Mouse (Mus musculus): ENCODE data around the gene Chd1. TPM values are rescaled to one million over a fixed set of nuclear protein-coding genes. Genes with fewer than 3 reads are reported as not detected.

Chd1 gene
- total and polyA plus RNA-seq, 2 experiments from 2014 or later = 9.7 to 15.3 TPM

DNA sequence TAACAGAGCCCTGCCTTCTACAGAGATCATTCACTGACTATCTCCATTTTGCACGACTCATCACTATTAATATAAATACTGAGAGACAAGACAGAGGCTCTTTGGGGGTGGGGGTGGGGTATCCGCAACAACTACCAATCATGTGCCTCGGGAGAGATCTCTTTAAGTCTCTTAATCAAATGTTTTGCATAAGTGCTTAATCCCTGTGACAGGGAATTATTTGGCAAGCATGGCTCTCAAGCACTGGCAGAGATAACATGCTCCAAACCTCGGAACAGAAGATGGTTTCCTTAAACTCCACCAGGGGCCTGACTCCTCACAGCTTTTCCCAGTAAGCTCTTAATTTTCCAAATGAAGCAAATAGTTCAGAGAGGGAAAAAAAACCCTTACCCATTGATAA is 103.2 kb downstream of the Chd1 start:
- Histone ChIP-seq H3K4me3 (ENCODE audit: low read depth, low read length) (no peak overlapping the region), H3K27me3 (ENCODE audit: control insufficient read depth, insufficient read depth, low read length) (no peaks in the 10 kb centered on the region), H3K27ac (ENCODE audit: low read depth) (no peak overlapping the region), H3K4me1 (ENCODE audit: control insufficient read depth, insufficient read depth) (peaks cover 23% of the 10 kb centered on the region), H3K9ac (replicated peaks; ENCODE audit: low read depth, low read length) (no peak overlapping the region), H3K4me2 (ENCODE audit: low read depth, low read length) (no peak overlapping the region), H3K9me3 (replicated peaks; ENCODE audit: control insufficient read depth, low read length) (no peaks in the 10 kb centered on the region), H3K36me3 (replicated peaks; ENCODE audit: control insufficient read depth, insufficient read depth, low read length) (peaks cover 11% of the 10 kb centered on the region; the same call in 1 of the 2 replicates)
- WGBS = 20% methylated on average over 4 of the region's 4 CpGs
- ATAC-seq (ENCODE audit: insufficient read depth, low read depth) (no peak), DNase-seq (ENCODE audit: low spot score) (no peak)
- TF ChIP-seq EP300 (IDR thresholded peaks at IDR 0.05; ENCODE audit: low read depth) (no peak), CTCF (IDR thresholded peaks at IDR 0.05; ENCODE audit: low read depth) (no peak)

DNA sequence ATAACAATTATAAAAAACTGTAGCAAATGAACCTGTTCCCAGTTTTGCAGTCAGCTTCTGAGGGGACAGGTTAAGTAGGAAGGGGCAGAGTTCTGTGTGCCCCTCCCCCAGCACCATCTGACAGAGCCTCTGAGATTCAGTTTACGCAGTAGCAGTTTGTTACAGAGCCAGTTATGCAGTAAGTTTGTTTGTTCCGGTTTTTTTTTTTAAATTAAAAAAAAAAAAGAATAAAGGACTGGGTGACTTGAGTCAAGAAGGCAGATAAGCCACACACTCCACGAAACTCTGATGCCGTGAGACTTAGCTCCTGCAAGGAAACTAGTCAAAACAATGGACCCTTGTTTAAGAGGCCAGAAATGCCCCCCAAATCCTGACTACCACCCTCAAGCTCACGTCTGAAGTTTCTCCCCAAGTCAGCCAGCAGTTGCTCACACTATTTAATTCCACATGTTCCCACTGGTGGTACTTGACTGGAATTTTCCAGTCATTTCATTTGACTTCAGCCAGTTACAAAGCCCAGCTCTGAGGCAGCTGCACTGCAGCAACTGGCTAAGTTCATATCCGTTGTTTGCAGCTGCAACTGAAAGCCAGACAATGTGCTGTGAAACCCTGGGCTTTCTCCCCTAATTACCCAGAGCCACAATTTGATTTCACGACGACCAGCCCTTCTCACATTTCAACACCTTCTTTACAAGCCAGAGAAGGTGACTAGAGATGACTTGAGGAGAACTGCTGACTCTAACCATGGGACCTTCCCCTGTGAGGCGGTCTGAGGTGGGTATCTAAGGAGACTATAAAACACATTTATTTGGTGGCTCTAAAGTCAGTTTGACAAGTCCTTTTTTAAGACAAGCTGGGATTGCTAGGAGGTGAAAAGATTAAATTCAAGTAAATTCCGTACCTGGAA is 104.0 kb downstream of the Chd1 start:
- WGBS = 23% methylated on average over 10 of the region's 10 CpGs
- DNase-seq (ENCODE audit: low spot score) = no peak
- H3K4me1 ChIP-seq (ENCODE audit: control insufficient read depth, insufficient read depth) = peaks cover 29% of the 10 kb centered on the region
- no peak for ATAC-seq (ENCODE audit: insufficient read depth, low read depth)
- no peak overlapping the region for H3K4me2 ChIP-seq (ENCODE audit: low read depth, low read length)
- no peak overlapping the region for H3K4me3 ChIP-seq (ENCODE audit: low read depth, low read length)
- H3K36me3 ChIP-seq (replicated peaks; ENCODE audit: control insufficient read depth, insufficient read depth, low read length) = peaks cover 11% of the 10 kb centered on the region; the same call in 1 of the 2 replicates
- peak overlapping the region; percentile 28; the same call in 1 of the 2 replicates for H3K27ac ChIP-seq (ENCODE audit: low read depth)
- TF ChIP-seq EP300 (IDR thresholded peaks at IDR 0.05; ENCODE audit: low read depth) = no peak
- no peak for TF ChIP-seq CTCF (IDR thresholded peaks at IDR 0.05; ENCODE audit: low read depth)
- H3K9me3 ChIP-seq (replicated peaks; ENCODE audit: control insufficient read depth, low read length) = no peaks in the 10 kb centered on the region
- H3K27me3 ChIP-seq (ENCODE audit: control insufficient read depth, insufficient read depth, low read length) = no peaks in the 10 kb centered on the region
- 0 out of 2 replicates have a peak overlapping the region, but pooled peaks have one; percentile 14 for H3K9ac ChIP-seq (replicated peaks; ENCODE audit: low read depth, low read length)

GRCm38 (mm10) chr17:15809949-15810348 is 105.2 kb downstream of the Chd1 start:
- 81% methylated on average over 2 of the region's 2 CpGs for WGBS
- no peak for DNase-seq (ENCODE audit: low spot score)

DNA sequence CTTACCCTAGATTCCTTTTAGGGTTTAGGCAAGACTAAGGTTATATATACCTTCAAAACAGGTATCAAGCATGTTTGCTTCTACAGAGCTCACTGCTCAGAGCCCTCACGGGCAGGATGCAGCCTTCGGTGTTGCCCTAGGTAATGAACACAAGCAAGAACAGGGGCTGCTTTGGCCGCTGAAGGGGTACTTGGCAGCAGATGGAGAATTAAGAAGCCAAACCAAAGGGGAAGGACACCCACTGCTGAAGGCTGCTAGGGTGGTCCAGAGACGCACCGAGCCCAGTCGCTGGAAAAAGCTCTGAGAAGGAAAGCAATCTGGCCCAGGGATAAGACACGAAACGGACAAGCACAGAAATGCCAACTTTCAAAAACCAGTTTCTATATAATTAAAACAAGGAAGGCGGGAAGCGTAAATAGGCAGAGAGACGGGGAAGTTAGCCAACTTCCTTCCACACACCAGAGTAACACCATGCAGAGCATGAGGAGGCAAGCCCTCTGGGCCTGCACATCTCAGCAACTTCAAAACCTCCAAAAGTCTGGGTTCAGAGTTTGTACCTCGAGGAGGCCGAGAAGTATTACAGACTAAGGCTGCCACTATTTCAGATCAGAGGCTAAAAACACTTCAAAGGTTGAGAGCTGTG is 107.5 kb downstream of the Chd1 start:
- Histone ChIP-seq H3K9me3 (replicated peaks; ENCODE audit: control insufficient read depth, low read length) (no peaks in the 10 kb centered on the region), H3K4me3 (ENCODE audit: low read depth, low read length) (no peak overlapping the region), H3K4me2 (ENCODE audit: low read depth, low read length) (no peak overlapping the region), H3K27ac (ENCODE audit: low read depth) (no peak overlapping the region), H3K9ac (replicated peaks; ENCODE audit: low read depth, low read length) (no peak overlapping the region), H3K4me1 (ENCODE audit: control insufficient read depth, insufficient read depth) (peaks cover 45% of the 10 kb centered on the region), H3K27me3 (ENCODE audit: control insufficient read depth, insufficient read depth, low read length) (no peaks in the 10 kb centered on the region), H3K36me3 (replicated peaks; ENCODE audit: control insufficient read depth, insufficient read depth, low read length) (peaks cover 5% of the 10 kb centered on the region; the same call in 1 of the 2 replicates)
- DNase-seq (ENCODE audit: low spot score) (no peak), ATAC-seq (ENCODE audit: insufficient read depth, low read depth) (no peak)
- WGBS = 80% methylated on average over 13 of the region's 13 CpGs
- no peak for TF ChIP-seq EP300 (IDR thresholded peaks at IDR 0.05; ENCODE audit: low read depth)
- no peak for TF ChIP-seq CTCF (IDR thresholded peaks at IDR 0.05; ENCODE audit: low read depth)

More at GRCm38 (mm10) chr17:15809949-15810348, 105.2 kb downstream of the Chd1 start:
- H3K4me3 ChIP-seq (ENCODE audit: low read depth, low read length) = no peak overlapping the region
- H3K4me1 ChIP-seq (ENCODE audit: control insufficient read depth, insufficient read depth) = peaks cover 41% of the 10 kb centered on the region
- no peak overlapping the region for H3K27ac ChIP-seq (ENCODE audit: low read depth)
- ATAC-seq (ENCODE audit: insufficient read depth, low read depth) = no peak
- no peaks in the 10 kb centered on the region for H3K9me3 ChIP-seq (replicated peaks; ENCODE audit: control insufficient read depth, low read length)
- H3K27me3 ChIP-seq (ENCODE audit: control insufficient read depth, insufficient read depth, low read length) = no peaks in the 10 kb centered on the region
- no peak for TF ChIP-seq CTCF (IDR thresholded peaks at IDR 0.05; ENCODE audit: low read depth)
- no peak for TF ChIP-seq EP300 (IDR thresholded peaks at IDR 0.05; ENCODE audit: low read depth)
- no peak overlapping the region for H3K9ac ChIP-seq (replicated peaks; ENCODE audit: low read depth, low read length)
- no peak overlapping the region for H3K4me2 ChIP-seq (ENCODE audit: low read depth, low read length)
- peaks cover 11% of the 10 kb centered on the region; the same call in 1 of the 2 replicates for H3K36me3 ChIP-seq (replicated peaks; ENCODE audit: control insufficient read depth, insufficient read depth, low read length)

DNA sequence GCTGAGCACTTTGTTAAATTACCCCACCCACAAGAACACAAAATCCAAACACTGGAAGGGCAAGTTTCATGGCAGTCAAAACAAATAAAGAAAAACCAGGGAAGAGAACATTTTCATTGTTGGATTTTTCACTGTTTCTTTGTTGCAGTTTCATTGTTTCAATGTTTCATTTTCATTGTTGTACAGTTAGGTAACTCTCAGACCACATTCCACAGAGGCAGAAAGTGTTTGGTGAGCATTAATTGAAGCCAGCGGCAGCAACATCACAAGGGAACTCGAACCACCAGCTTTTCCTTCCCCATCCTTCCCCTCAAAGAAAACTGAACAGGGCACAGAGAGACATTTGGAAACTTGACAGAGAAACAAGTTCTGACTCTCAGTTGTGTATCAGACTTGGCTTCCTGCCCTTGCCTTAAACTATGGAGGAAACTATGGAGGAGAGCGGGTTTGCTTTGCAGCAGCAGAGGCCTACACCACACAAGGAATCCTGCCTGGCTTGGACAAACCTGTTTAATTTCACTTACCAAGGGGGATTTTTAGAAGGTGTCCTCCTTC is 109.0 kb downstream of the Chd1 start:
- ATAC-seq (ENCODE audit: insufficient read depth, low read depth) (no peak), DNase-seq (ENCODE audit: low spot score) (no peak)
- WGBS = 42% methylated on average over 3 of the region's 3 CpGs
- Histone ChIP-seq H3K27me3 (ENCODE audit: control insufficient read depth, insufficient read depth, low read length) (no peaks in the 10 kb centered on the region), H3K9me3 (replicated peaks; ENCODE audit: control insufficient read depth, low read length) (no peaks in the 10 kb centered on the region), H3K4me3 (ENCODE audit: low read depth, low read length) (no peak overlapping the region), H3K4me2 (ENCODE audit: low read depth, low read length) (no peak overlapping the region), H3K27ac (ENCODE audit: low read depth) (peak overlapping the region; percentile 59), H3K9ac (replicated peaks; ENCODE audit: low read depth, low read length) (0 out of 2 replicates have a peak overlapping the region, but pooled peaks have one; percentile 12), H3K36me3 (replicated peaks; ENCODE audit: control insufficient read depth, insufficient read depth, low read length) (0 out of 2 replicates have a peak, but pooled peaks cover 7% of the 10 kb centered on the region), H3K4me1 (ENCODE audit: control insufficient read depth, insufficient read depth) (peaks cover 39% of the 10 kb centered on the region)
- TF ChIP-seq CTCF (IDR thresholded peaks at IDR 0.05; ENCODE audit: low read depth) (no peak), EP300 (IDR thresholded peaks at IDR 0.05; ENCODE audit: low read depth) (no peak)
